Mouse (Mus musculus): Measurements from ENCODE around the gene Cyb5rl.

Cyb5rl gene

GRCm38 (mm10) chr4:107124376-107124775 lies 57.6 kb downstream of the Cyb5rl start:
- H3K4me3 ChIP-seq (replicated peaks; ENCODE audit: low read length): no peak overlapping the region
- H3K9me3 ChIP-seq (ENCODE audit: low read length): no peaks in the 10 kb centered on the region
- peaks cover 13% of the 10 kb centered on the region for H3K27me3 ChIP-seq (ENCODE audit: insufficient read depth, low read length)
- TF ChIP-seq POU5F1 (IDR thresholded peaks at IDR 0.05; ENCODE audit: borderline replicate concordance, low read length) (no peak), NANOG (IDR thresholded peaks at IDR 0.05; ENCODE audit: borderline replicate concordance, low read length) (no peak), CTCF (conservative IDR thresholded peaks at IDR 0.05; ENCODE audit: low read length) (no peak)
- peaks cover 19% of the 10 kb centered on the region for H3K4me1 ChIP-seq (replicated peaks; ENCODE audit: low read depth, low read length)
- no peaks in the 10 kb centered on the region for H3K36me3 ChIP-seq (ENCODE audit: insufficient read depth, low read length)

GRCm38 (mm10) chr4:107125101-107125500 lies 58.3 kb downstream of the Cyb5rl start:
- no peaks in the 10 kb centered on the region for H3K9me3 ChIP-seq (ENCODE audit: low read length)
- H3K4me3 ChIP-seq (replicated peaks; ENCODE audit: low read length): no peak overlapping the region
- TF ChIP-seq CTCF (conservative IDR thresholded peaks at IDR 0.05; ENCODE audit: low read length) (no peak), NANOG (IDR thresholded peaks at IDR 0.05; ENCODE audit: borderline replicate concordance, low read length) (no peak), POU5F1 (IDR thresholded peaks at IDR 0.05; ENCODE audit: borderline replicate concordance, low read length) (no peak)
- H3K36me3 ChIP-seq (ENCODE audit: insufficient read depth, low read length): no peaks in the 10 kb centered on the region
- H3K27me3 ChIP-seq (ENCODE audit: insufficient read depth, low read length): peaks cover 13% of the 10 kb centered on the region
- H3K4me1 ChIP-seq (replicated peaks; ENCODE audit: low read depth, low read length): peaks cover 27% of the 10 kb centered on the region

- peaks cover 37% of the 10 kb centered on the region for H3K4me1 ChIP-seq (replicated peaks; ENCODE audit: low read depth, low read length)
- H3K4me3 ChIP-seq (replicated peaks; ENCODE audit: low read length): no peak overlapping the region
- TF ChIP-seq NANOG (IDR thresholded peaks at IDR 0.05; ENCODE audit: borderline replicate concordance, low read length) (no peak), CTCF (conservative IDR thresholded peaks at IDR 0.05; ENCODE audit: low read length) (no peak), POU5F1 (IDR thresholded peaks at IDR 0.05; ENCODE audit: borderline replicate concordance, low read length) (no peak)
- H3K9me3 ChIP-seq (ENCODE audit: low read length): no peaks in the 10 kb centered on the region
- H3K27me3 ChIP-seq (ENCODE audit: insufficient read depth, low read length): peaks cover 13% of the 10 kb centered on the region
- no peaks in the 10 kb centered on the region for H3K36me3 ChIP-seq (ENCODE audit: insufficient read depth, low read length)
Measured at GRCm38 (mm10) chr4:107126389-107126788, 59.6 kb downstream of the Cyb5rl start.

- H3K9me3 ChIP-seq (ENCODE audit: low read length): no peaks in the 10 kb centered on the region
- H3K36me3 ChIP-seq (ENCODE audit: insufficient read depth, low read length): no peaks in the 10 kb centered on the region
- H3K27me3 ChIP-seq (ENCODE audit: insufficient read depth, low read length): peaks cover 13% of the 10 kb centered on the region
- TF ChIP-seq CTCF (conservative IDR thresholded peaks at IDR 0.05; ENCODE audit: low read length) (no peak), NANOG (IDR thresholded peaks at IDR 0.05; ENCODE audit: borderline replicate concordance, low read length) (no peak), POU5F1 (IDR thresholded peaks at IDR 0.05; ENCODE audit: borderline replicate concordance, low read length) (no peak)
- no peak overlapping the region for H3K4me3 ChIP-seq (replicated peaks; ENCODE audit: low read length)
- peaks cover 37% of the 10 kb centered on the region for H3K4me1 ChIP-seq (replicated peaks; ENCODE audit: low read depth, low read length)
Measured at GRCm38 (mm10) chr4:107126891-107127524, 60.2 kb downstream of the Cyb5rl start.

GRCm38 (mm10) chr4:107127901-107128669 lies 61.3 kb downstream of the Cyb5rl start:
- no peaks in the 10 kb centered on the region for H3K36me3 ChIP-seq (ENCODE audit: insufficient read depth, low read length)
- H3K4me1 ChIP-seq (replicated peaks; ENCODE audit: low read depth, low read length): peaks cover 37% of the 10 kb centered on the region

GRCm38 (mm10) chr4:107129373-107129772 lies 62.6 kb downstream of the Cyb5rl start:
- H3K4me1 ChIP-seq (replicated peaks; ENCODE audit: low read depth, low read length): peaks cover 34% of the 10 kb centered on the region
- H3K27me3 ChIP-seq (ENCODE audit: insufficient read depth, low read length): peaks cover 13% of the 10 kb centered on the region
- no peak for TF ChIP-seq NANOG (IDR thresholded peaks at IDR 0.05; ENCODE audit: borderline replicate concordance, low read length)
- TF ChIP-seq POU5F1 (IDR thresholded peaks at IDR 0.05; ENCODE audit: borderline replicate concordance, low read length): no peak
- TF ChIP-seq CTCF (conservative IDR thresholded peaks at IDR 0.05; ENCODE audit: low read length): no peak
- no peak overlapping the region for H3K4me3 ChIP-seq (replicated peaks; ENCODE audit: low read length)
- no peaks in the 10 kb centered on the region for H3K9me3 ChIP-seq (ENCODE audit: low read length)
- no peaks in the 10 kb centered on the region for H3K36me3 ChIP-seq (ENCODE audit: insufficient read depth, low read length)

More at GRCm38 (mm10) chr4:107127901-107128669, 61.3 kb downstream of the Cyb5rl start:
- no peak overlapping the region for H3K4me3 ChIP-seq (replicated peaks; ENCODE audit: low read length)
- H3K9me3 ChIP-seq (ENCODE audit: low read length): no peaks in the 10 kb centered on the region
- peaks cover 13% of the 10 kb centered on the region for H3K27me3 ChIP-seq (ENCODE audit: insufficient read depth, low read length)
- TF ChIP-seq POU5F1 (IDR thresholded peaks at IDR 0.05; ENCODE audit: borderline replicate concordance, low read length) (no peak), NANOG (IDR thresholded peaks at IDR 0.05; ENCODE audit: borderline replicate concordance, low read length) (no peak), CTCF (conservative IDR thresholded peaks at IDR 0.05; ENCODE audit: low read length) (no peak)

GRCm38 (mm10) chr4:107130534-107130933 lies 63.7 kb downstream of the Cyb5rl start:
- Histone ChIP-seq H3K4me1 (replicated peaks; ENCODE audit: low read depth, low read length) (peaks cover 34% of the 10 kb centered on the region), H3K4me3 (replicated peaks; ENCODE audit: low read length) (no peak overlapping the region), H3K9me3 (ENCODE audit: low read length) (no peaks in the 10 kb centered on the region), H3K27me3 (ENCODE audit: insufficient read depth, low read length) (peaks cover 13% of the 10 kb centered on the region), H3K36me3 (ENCODE audit: insufficient read depth, low read length) (no peaks in the 10 kb centered on the region)
- TF ChIP-seq NANOG (IDR thresholded peaks at IDR 0.05; ENCODE audit: borderline replicate concordance, low read length): no peak
- no peak for TF ChIP-seq POU5F1 (IDR thresholded peaks at IDR 0.05; ENCODE audit: borderline replicate concordance, low read length)
- TF ChIP-seq CTCF (conservative IDR thresholded peaks at IDR 0.05; ENCODE audit: low read length): no peak

GRCm38 (mm10) chr4:107134891-107135290 lies 68.1 kb downstream of the Cyb5rl start:
- Histone ChIP-seq H3K9me3 (ENCODE audit: low read length) (no peaks in the 10 kb centered on the region), H3K4me1 (replicated peaks; ENCODE audit: low read depth, low read length) (peaks cover 26% of the 10 kb centered on the region), H3K36me3 (ENCODE audit: insufficient read depth, low read length) (no peaks in the 10 kb centered on the region), H3K4me3 (replicated peaks; ENCODE audit: low read length) (no peak overlapping the region), H3K27me3 (ENCODE audit: insufficient read depth, low read length) (peaks cover 17% of the 10 kb centered on the region; the same call in 1 of the 2 replicates)
- no peak for TF ChIP-seq CTCF (conservative IDR thresholded peaks at IDR 0.05; ENCODE audit: low read length)
